Mouse (Mus musculus): ENCODE measurements at regions not wholly inside any gene's neighbourhood (a gene's known extent, or its start where the extent isn't known, plus 50 kb on each side); places are given as distances from the start of the nearest gene placed in this dataset.

- Histone ChIP-seq H3K27me3 (replicated peaks; ENCODE audit: control insufficient read depth, insufficient read depth, low read length) (no peaks in the 10 kb centered on the region), H3K4me1 (replicated peaks; ENCODE audit: control insufficient read depth, insufficient read depth, low read length) (peaks cover 2% of the 10 kb centered on the region; the same call in 1 of the 2 replicates), H3K27ac (ENCODE audit: low read depth, low read length) (no peak overlapping the region), H3K9me3 (ENCODE audit: control insufficient read depth, low read length) (no peaks in the 10 kb centered on the region), H3K36me3 (ENCODE audit: control insufficient read depth, insufficient read depth, low read length) (no peaks in the 10 kb centered on the region), H3K9ac (ENCODE audit: low read depth, low read length) (no peak overlapping the region), H3K4me3 (ENCODE audit: low read depth, low read length) (no peak overlapping the region), H3K4me2 (no peak overlapping the region)
- 43% methylated on average over 7 of the region's 7 CpGs for WGBS
- ATAC-seq (replicated peaks; ENCODE audit: low FRiP score): no peak
- no peak for DNase-seq (ENCODE audit: low spot score)
Observed at GRCm38 (mm10) chr5:64662476-64662875, 140.7 kb upstream of the Klf3 start.

GRCm38 (mm10) chr5:64663766-64664165, 139.4 kb upstream of the Klf3 start:
- no peak for ATAC-seq (replicated peaks; ENCODE audit: low FRiP score)
- H3K4me2 ChIP-seq: no peak overlapping the region

GRCm38 (mm10) chr5:64665064-64665463, 138.1 kb upstream of the Klf3 start:
- no peak overlapping the region for H3K27ac ChIP-seq (ENCODE audit: low read depth, low read length)
- no peak overlapping the region for H3K9ac ChIP-seq (ENCODE audit: low read depth, low read length)
- no peak for DNase-seq (ENCODE audit: low spot score)
- peaks cover 2% of the 10 kb centered on the region; the same call in 1 of the 2 replicates for H3K4me1 ChIP-seq (replicated peaks; ENCODE audit: control insufficient read depth, insufficient read depth, low read length)
- H3K27me3 ChIP-seq (replicated peaks; ENCODE audit: control insufficient read depth, insufficient read depth, low read length): no peaks in the 10 kb centered on the region
- H3K4me3 ChIP-seq (ENCODE audit: low read depth, low read length): no peak overlapping the region
- no peaks in the 10 kb centered on the region for H3K9me3 ChIP-seq (ENCODE audit: control insufficient read depth, low read length)
- 65% methylated on average over 3 of the region's 3 CpGs for WGBS
- ATAC-seq (replicated peaks; ENCODE audit: low FRiP score): no peak
- H3K4me2 ChIP-seq: no peak overlapping the region
- no peaks in the 10 kb centered on the region for H3K36me3 ChIP-seq (ENCODE audit: control insufficient read depth, insufficient read depth, low read length)

More at GRCm38 (mm10) chr5:64663766-64664165, 139.4 kb upstream of the Klf3 start:
- H3K27me3 ChIP-seq (replicated peaks; ENCODE audit: control insufficient read depth, insufficient read depth, low read length): no peaks in the 10 kb centered on the region
- no peak overlapping the region for H3K4me3 ChIP-seq (ENCODE audit: low read depth, low read length)
- 89% methylated on average over 1 of the region's 1 CpGs for WGBS
- H3K36me3 ChIP-seq (ENCODE audit: control insufficient read depth, insufficient read depth, low read length): no peaks in the 10 kb centered on the region
- no peaks in the 10 kb centered on the region for H3K9me3 ChIP-seq (ENCODE audit: control insufficient read depth, low read length)
- no peak overlapping the region for H3K27ac ChIP-seq (ENCODE audit: low read depth, low read length)
- DNase-seq (ENCODE audit: low spot score): no peak
- H3K9ac ChIP-seq (ENCODE audit: low read depth, low read length): no peak overlapping the region
- H3K4me1 ChIP-seq (replicated peaks; ENCODE audit: control insufficient read depth, insufficient read depth, low read length): peaks cover 2% of the 10 kb centered on the region; the same call in 1 of the 2 replicates

- WGBS: 69% methylated on average over 3 of the region's 3 CpGs
- H3K27ac ChIP-seq (ENCODE audit: low read depth, low read length): no peak overlapping the region
- ATAC-seq (replicated peaks; ENCODE audit: low FRiP score): no peak
Observed at GRCm38 (mm10) chr5:64666256-64666655, 136.9 kb upstream of the Klf3 start.

DNA sequence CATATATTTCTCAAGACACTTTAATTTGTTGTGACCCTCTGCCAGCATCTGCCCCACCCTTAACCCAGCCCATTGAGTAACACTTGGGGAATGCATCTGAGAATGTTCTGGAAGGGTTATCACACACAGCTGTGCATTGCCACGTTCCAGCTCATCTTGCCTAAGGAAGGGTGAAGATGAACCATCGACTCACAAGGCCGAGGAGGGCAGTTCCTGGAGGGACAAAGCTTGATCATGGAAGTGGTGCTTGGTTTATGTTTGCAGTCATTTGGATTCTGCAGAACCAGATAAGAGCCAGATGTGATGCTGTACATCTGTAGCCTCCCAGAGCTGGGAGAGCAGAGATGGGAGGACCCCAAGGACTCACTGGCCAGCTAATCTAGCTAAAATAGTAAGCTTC, 136.1 kb upstream of the Klf3 start:
- no peak for DNase-seq (ENCODE audit: low spot score)
- WGBS: 69% methylated on average over 3 of the region's 3 CpGs
- Histone ChIP-seq H3K9ac (ENCODE audit: low read depth, low read length) (no peak overlapping the region), H3K4me1 (replicated peaks; ENCODE audit: control insufficient read depth, insufficient read depth, low read length) (no peaks in the 10 kb centered on the region; the same call in 1 of the 2 replicates), H3K27ac (ENCODE audit: low read depth, low read length) (no peak overlapping the region), H3K27me3 (replicated peaks; ENCODE audit: control insufficient read depth, insufficient read depth, low read length) (no peaks in the 10 kb centered on the region), H3K9me3 (ENCODE audit: control insufficient read depth, low read length) (no peaks in the 10 kb centered on the region), H3K4me2 (no peak overlapping the region), H3K4me3 (ENCODE audit: low read depth, low read length) (no peak overlapping the region), H3K36me3 (ENCODE audit: control insufficient read depth, insufficient read depth, low read length) (no peaks in the 10 kb centered on the region)
- ATAC-seq (replicated peaks; ENCODE audit: low FRiP score): peak; percentile 67

More at GRCm38 (mm10) chr5:64666256-64666655, 136.9 kb upstream of the Klf3 start:
- Histone ChIP-seq H3K4me3 (ENCODE audit: low read depth, low read length) (no peak overlapping the region), H3K9me3 (ENCODE audit: control insufficient read depth, low read length) (no peaks in the 10 kb centered on the region), H3K9ac (ENCODE audit: low read depth, low read length) (no peak overlapping the region), H3K27me3 (replicated peaks; ENCODE audit: control insufficient read depth, insufficient read depth, low read length) (no peaks in the 10 kb centered on the region), H3K4me1 (replicated peaks; ENCODE audit: control insufficient read depth, insufficient read depth, low read length) (peaks cover 2% of the 10 kb centered on the region; the same call in 1 of the 2 replicates), H3K4me2 (no peak overlapping the region), H3K36me3 (ENCODE audit: control insufficient read depth, insufficient read depth, low read length) (no peaks in the 10 kb centered on the region)
- no peak for DNase-seq (ENCODE audit: low spot score)

- no peak overlapping the region for H3K4me2 ChIP-seq
- H3K27ac ChIP-seq (ENCODE audit: low read depth, low read length): no peak overlapping the region
- H3K4me1 ChIP-seq (replicated peaks; ENCODE audit: control insufficient read depth, insufficient read depth, low read length): no peaks in the 10 kb centered on the region
- DNase-seq (ENCODE audit: low spot score): no peak
- no peak overlapping the region for H3K4me3 ChIP-seq (ENCODE audit: low read depth, low read length)
- 84% methylated on average over 2 of the region's 2 CpGs for WGBS
- H3K9me3 ChIP-seq (ENCODE audit: control insufficient read depth, low read length): no peaks in the 10 kb centered on the region
- no peaks in the 10 kb centered on the region for H3K27me3 ChIP-seq (replicated peaks; ENCODE audit: control insufficient read depth, insufficient read depth, low read length)
- no peaks in the 10 kb centered on the region for H3K36me3 ChIP-seq (ENCODE audit: control insufficient read depth, insufficient read depth, low read length)
- no peak for ATAC-seq (replicated peaks; ENCODE audit: low FRiP score)
- H3K9ac ChIP-seq (ENCODE audit: low read depth, low read length): no peak overlapping the region
Observed at GRCm38 (mm10) chr5:64673861-64674260, 129.3 kb upstream of the Klf3 start.

GRCm38 (mm10) chr5:64676214-64676945, 126.8 kb upstream of the Klf3 start:
- no peaks in the 10 kb centered on the region for H3K4me1 ChIP-seq (replicated peaks; ENCODE audit: control insufficient read depth, insufficient read depth, low read length)
- H3K36me3 ChIP-seq (ENCODE audit: control insufficient read depth, insufficient read depth, low read length): no peaks in the 10 kb centered on the region
- ATAC-seq (replicated peaks; ENCODE audit: low FRiP score) (no peak), DNase-seq (ENCODE audit: low spot score) (no peak)
- no peak overlapping the region for H3K4me2 ChIP-seq
- H3K27ac ChIP-seq (ENCODE audit: low read depth, low read length): no peak overlapping the region
- H3K4me3 ChIP-seq (ENCODE audit: low read depth, low read length): no peak overlapping the region
- H3K9ac ChIP-seq (ENCODE audit: low read depth, low read length): no peak overlapping the region
- 68% methylated on average over 17 of the region's 17 CpGs for WGBS
- no peaks in the 10 kb centered on the region for H3K9me3 ChIP-seq (ENCODE audit: control insufficient read depth, low read length)
- no peaks in the 10 kb centered on the region for H3K27me3 ChIP-seq (replicated peaks; ENCODE audit: control insufficient read depth, insufficient read depth, low read length)

- Histone ChIP-seq H3K4me2 (no peak overlapping the region), H3K27me3 (replicated peaks; ENCODE audit: control insufficient read depth, insufficient read depth, low read length) (no peaks in the 10 kb centered on the region), H3K4me1 (replicated peaks; ENCODE audit: control insufficient read depth, insufficient read depth, low read length) (no peaks in the 10 kb centered on the region), H3K36me3 (ENCODE audit: control insufficient read depth, insufficient read depth, low read length) (no peaks in the 10 kb centered on the region), H3K9ac (ENCODE audit: low read depth, low read length) (no peak overlapping the region), H3K27ac (ENCODE audit: low read depth, low read length) (no peak overlapping the region), H3K4me3 (ENCODE audit: low read depth, low read length) (no peak overlapping the region), H3K9me3 (ENCODE audit: control insufficient read depth, low read length) (no peaks in the 10 kb centered on the region)
- DNase-seq (ENCODE audit: low spot score) (no peak), ATAC-seq (replicated peaks; ENCODE audit: low FRiP score) (no peak)
- WGBS: 64% methylated on average over 8 of the region's 8 CpGs
Observed at GRCm38 (mm10) chr5:64676946-64677588, 126.1 kb upstream of the Klf3 start.

- 0 out of 2 replicates have a peak, but pooled peaks cover under 1% of the 10 kb centered on the region for H3K4me1 ChIP-seq (replicated peaks; ENCODE audit: control insufficient read depth, insufficient read depth, low read length)
- no peak overlapping the region for H3K9ac ChIP-seq (ENCODE audit: low read depth, low read length)
- no peak for ATAC-seq (replicated peaks; ENCODE audit: low FRiP score)
- H3K27ac ChIP-seq (ENCODE audit: low read depth, low read length): no peak overlapping the region
- WGBS: 87% methylated on average over 2 of the region's 2 CpGs
- no peak for DNase-seq (ENCODE audit: low spot score)
- no peak overlapping the region for H3K4me2 ChIP-seq
- H3K9me3 ChIP-seq (ENCODE audit: control insufficient read depth, low read length): no peaks in the 10 kb centered on the region
- H3K4me3 ChIP-seq (ENCODE audit: low read depth, low read length): no peak overlapping the region
- H3K27me3 ChIP-seq (replicated peaks; ENCODE audit: control insufficient read depth, insufficient read depth, low read length): no peaks in the 10 kb centered on the region
- no peaks in the 10 kb centered on the region for H3K36me3 ChIP-seq (ENCODE audit: control insufficient read depth, insufficient read depth, low read length)
Observed at GRCm38 (mm10) chr5:64678706-64679105, 124.5 kb upstream of the Klf3 start.

Measured in liver, embryonic 11.5 days (tissue).